Mouse (Mus musculus): ENCODE measurements around the gene Stox2.

DNA sequence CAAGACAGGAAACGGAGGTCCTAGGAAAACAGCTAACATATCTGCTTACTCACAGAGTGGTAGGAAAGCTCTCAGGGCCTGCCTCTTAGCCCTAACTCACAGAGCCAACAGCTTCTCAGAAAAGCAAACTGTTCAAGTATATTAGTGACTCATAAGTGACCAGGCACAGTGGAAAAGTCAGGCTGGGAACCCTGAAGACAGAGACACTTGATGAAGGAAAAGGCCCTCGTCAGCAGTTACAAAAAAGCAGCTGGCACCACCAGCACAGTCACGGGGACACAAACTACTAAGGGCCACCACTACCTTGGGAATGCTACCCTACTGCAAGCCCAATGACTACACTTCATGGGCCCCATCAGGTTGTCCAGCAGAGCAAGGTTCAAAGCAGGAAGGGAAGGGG lies 168.0 kb downstream of the Stox2 start:
- TF ChIP-seq POLR2A (IDR thresholded peaks at IDR 0.05; ENCODE audit: low read depth, low read length) (no peak), CTCF (conservative IDR thresholded peaks at IDR 0.05; ENCODE audit: insufficient read depth, insufficient read length, low read depth, low read length) (no peak)
